Mouse (Mus musculus): Measurements from ENCODE around the gene Erlec1. TPM values are rescaled to one million over a fixed set of nuclear protein-coding genes. Genes with fewer than 3 reads are reported as not detected.

Erlec1 gene
- total RNA-seq, 2 experiments from 2014 or later = 53.0 to 69.5 TPM

Other genes starting within 250 kb of the Erlec1 start
- gene Psme4, start 182.6 kb downstream of the Erlec1 start, total RNA-seq (2021) = 10 to 100 TPM; 58.9 to 81.1 TPM
- 1 to 10 TPM in 1 of 2 experiments, under 1 TPM in 1; 0.76 to 1.3 TPM for gene Gpr75, start 69.0 kb downstream of the Erlec1 start, total RNA-seq (2021)
- gene Asb3, start 68.9 kb downstream of the Erlec1 start, total RNA-seq (2021) = 10 to 100 TPM; 12.0 to 15.3 TPM
- 10 to 100 TPM; 11.4 to 12.3 TPM for gene Chac2, start 32.0 kb upstream of the Erlec1 start, total RNA-seq (2021)
- gene Gm17332, start 228.1 kb upstream of the Erlec1 start, total RNA-seq (2021) = not detected

Measured in adrenal gland, postnatal 36 days (tissue).